Mouse (Mus musculus) right cerebral cortex, adult 18-20 months (tissue): ENCODE results near the gene Ets2.
"Not testable (repeated sequence)": the region's sequence is repeated elsewhere in the genome, so short reads cannot be mapped to it uniquely, and the experiment has no call there.

Experiments
- DNase-seq: peaks from one replicate; pipeline ENCODE4 v3.0.0; 2022; ENCODE audit warnings: mixed read lengths

The Ets2 gene

DNA sequence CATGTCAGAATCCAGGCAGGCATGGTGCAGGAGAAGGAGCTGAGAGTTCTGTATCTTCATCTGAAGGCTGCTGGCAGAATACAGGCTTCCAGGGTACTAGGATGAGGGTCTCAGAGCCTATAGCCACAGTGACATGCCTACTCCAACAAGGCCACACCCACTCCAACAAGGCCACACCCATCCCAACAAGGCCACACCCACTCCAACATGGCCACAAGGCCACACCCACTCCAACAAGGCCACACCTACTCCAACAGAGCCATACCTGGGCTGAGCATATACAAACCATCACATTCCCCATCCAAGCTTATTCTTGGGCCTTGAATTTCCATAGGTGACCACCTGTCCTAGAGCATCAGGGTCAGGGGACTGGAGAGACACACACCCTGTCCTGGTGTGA lies 34.2 kb downstream of the Ets2 start:
- DNase-seq = no peak

DNA sequence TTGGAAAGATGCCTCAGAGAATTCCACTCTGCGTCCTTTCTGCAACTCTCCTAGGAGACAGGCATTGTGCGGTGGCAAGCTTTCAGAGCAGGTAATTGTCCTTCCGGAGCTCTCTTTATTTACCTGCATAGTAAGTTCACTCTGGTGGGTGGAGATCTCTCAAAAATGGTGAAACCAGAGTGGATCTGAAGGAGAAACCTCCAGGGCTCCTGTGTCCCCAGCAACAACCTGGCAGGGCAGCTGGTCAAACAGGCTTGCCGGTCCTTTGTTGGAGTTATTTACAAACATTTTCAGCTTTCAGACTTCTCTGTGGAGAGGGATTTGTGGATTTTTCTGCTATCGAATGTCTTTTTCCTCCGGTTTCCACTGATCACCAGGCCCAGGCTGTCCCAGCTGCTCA lies 34.6 kb downstream of the Ets2 start:
- no peak for DNase-seq

DNA sequence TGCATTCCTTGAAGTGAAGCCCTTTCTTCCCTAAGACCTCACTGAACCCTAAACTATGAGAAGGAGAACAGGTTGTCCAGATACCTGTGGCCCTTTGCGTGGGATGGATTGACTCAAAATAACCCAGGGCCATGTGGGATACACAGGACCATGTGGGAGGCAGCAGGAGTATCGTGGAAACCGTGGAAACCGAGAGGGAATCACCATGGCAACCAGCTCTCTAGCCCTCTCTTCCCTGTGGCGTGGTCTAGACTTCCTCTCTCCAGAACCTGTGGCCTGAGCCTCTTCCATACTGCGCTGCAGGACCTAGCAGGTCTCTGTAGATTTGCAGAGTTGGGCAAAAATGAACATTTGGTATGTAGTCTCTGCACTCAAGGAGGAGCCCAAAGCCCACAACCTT lies 37.6 kb downstream of the Ets2 start:
- peak; percentile 68 for DNase-seq

DNA sequence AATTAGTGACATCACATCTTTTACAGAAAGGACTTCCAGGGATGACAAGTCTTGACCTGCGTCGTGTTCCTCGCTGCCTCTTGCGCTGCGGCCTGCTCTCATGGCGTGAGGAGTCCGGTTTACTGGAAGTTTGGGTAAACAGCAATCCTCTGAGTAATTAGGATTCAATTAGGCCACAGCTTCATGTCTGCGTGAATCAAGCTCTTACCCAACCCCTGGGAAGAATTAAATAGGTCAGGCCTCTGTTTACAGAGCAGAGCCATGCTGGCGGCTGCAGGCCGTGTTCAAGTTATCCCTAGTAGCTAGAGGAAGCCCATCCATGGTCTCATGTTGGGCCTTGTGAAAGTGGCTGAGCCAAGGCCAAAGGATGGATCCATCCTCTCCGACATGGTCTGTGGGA lies 39.5 kb downstream of the Ets2 start:
- DNase-seq = no peak

DNA sequence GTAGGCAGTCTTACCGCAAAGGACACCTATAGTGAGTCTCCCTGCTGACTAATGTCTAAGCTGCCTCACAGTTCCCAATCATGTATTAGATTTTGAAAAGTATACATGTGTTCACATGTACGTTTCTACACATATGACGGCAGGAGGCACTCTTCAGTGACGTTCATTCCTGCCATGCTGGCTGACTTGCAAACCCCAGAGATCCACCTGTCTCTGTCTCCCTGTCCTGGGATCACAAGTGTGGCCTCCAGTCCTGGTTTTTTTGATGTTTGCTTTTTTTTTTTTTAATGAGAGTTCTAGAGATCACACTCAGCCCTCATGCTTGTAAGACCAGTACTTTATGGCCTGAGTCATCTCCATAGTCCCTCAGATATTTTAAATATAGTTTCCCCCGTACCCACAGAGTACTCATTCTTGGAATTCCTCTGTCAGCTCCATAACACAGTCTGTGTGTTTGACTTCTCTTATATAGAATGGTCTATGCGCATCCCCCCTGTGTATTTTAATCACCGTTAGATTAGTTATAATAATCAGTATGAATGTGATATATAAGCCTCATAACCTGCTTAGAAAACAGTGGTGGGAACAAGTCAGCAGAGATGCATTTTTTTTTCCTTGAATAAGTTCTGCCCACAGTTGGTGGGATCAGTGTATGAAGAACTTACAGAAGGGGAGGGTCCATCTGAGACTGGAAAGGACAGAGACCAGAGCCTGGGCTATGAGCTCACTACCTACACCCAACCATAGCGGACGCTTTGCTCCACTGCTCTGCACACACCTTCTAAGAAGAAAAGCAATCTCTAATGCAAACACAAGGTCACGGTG lies 40.3 kb downstream of the Ets2 start:
- DNase-seq = no peak

DNA sequence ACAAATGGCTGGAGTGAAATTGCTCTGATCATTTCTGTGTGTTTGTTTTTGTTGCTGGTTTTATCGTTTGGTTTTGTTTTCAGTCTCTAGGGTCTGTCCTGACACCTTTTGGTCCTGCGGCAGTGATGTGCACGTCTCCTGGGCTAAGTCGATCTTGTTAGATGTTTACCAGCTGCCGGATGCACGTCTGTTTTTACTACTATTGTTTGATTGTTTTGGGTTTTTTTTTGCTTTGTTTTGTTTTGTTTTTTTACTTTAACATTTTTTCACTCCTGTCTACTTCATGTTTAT lies 40.8 kb downstream of the Ets2 start:
- no peak for DNase-seq

DNA sequence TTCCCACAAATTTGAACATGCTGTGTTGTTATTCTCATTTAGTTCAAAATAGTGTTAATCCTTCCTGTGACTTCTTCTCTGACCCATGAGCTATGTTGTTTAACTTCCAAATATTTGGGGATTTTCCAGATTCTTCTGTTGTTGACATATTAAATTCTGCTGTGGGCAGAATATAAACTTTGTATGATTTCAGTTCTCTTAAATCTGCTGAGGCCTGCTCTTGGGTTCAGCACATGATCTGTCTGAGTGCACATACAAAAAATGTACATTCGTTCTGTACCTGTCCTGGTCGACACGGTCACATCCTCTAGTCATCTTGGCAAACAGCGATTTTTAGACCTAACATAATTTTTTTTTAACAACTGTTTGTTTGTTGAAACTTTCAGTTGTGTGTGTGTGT lies 41.2 kb downstream of the Ets2 start:
- no peak for DNase-seq

DNA sequence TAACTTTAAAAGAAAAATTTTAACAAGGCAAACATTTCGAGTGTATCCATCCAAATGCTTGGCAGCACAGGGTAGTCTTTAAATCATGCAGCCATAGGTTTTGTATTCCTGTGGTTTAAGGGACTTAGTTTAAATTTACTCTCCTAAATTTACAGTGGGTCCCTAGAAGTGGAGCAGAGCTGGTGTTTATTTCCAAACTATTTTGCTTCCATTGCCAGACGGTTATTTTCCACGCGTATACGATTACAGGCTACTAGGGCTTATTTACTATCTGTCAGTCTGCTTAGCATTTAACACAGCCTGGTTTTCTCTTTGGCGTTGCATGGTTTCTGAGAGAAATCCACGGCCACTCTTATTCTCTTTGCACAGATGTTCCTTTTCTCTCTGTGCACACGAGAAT lies 42.9 kb downstream of the Ets2 start:
- DNase-seq = no peak

DNA sequence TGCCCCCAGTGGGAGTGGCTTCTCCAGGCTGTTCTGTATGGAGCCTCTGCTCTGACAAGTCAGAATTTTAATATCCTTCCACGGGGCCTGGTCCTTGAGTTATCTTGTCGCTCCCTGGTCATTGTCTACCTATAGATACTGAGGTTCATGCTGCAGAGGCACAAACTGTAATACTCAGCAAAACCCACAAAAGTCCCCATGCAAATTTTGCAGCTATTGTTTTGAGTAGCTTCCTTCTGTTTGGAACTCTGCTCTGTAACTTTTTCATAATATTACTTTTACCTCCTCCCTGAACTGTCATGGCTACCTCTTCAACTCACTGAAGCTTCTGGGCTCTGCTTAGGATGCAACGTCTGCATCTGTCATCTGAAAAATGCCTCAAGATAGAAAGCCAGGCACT lies 43.8 kb downstream of the Ets2 start:
- no peak for DNase-seq

DNA sequence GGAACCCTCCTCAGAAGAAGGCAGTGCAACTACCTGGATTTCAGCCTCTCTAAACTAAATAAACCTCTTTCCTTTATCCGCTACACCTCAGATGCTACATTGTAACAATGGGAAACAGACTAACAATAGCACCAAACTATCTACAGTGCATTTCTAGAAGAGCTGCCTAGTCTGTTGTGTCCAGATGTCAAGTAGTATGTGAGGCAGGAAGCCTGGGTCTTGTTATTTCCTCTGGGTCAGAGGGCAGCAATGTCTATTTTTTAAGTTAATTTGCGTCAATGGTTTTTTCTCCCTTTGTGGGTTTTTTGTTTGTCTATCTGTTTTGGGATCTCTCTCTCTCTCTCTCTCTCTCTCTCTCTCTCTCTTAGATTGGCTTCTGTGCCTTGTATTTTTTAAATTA lies 44.7 kb downstream of the Ets2 start:
- DNase-seq = no peak

DNA sequence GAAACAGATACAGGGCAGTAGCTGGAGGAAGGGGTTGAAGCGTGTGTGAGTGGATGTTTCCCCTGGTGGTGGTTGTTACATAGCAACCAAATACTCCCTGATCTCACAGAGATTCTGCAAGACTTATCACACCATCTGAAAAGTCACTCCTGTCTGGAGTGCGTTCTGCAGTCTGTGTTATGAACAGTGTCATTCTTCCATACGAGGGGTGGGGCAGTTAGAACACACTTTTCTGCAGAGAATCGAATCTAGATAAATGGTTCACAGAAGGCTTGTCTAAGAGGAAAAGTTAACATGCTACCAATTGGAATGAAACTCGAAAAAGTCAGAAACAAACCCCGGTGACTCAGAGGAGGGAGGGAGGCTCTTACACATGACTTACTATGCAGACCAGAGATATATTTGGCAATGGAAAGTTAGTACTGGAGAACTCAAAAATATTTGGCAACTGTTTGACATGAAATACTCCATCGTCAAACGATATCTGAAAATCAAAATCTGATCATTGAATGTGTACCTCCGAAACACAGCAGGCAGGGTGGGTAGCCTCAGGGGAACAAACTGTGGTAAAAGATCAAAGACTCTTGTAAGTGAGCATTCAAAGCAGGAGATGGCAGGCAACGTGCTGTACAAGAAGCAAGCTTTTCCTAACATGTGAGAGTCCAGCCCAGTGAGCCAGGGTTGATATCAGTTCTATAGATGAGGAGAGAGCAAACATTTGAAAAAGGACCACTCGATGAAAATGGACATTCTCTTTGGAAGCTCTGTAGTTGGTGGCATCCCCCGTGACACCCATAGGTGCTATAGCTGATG lies 47.6 kb downstream of the Ets2 start:
- DNase-seq = no peak

DNA sequence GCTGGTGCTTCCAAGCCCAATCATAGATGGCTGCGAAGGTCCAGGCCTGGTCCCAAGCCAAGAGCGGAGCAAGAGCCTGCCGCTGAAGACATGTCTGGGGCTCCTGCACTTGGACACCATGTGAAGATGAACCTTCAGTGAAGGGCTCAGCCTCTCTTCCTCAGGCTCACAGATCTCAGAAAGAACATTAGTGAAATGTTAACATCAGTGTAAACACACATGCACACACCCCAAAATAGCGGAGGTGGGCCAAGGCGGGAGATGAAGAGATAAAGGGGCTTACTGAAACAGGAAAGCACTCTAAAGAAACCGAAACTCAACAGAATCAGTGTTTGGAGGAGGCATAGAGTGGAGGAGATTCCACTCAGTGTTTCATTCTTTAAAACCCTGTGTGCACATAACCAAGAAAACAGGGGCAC lies 48.3 kb downstream of the Ets2 start:
- DNase-seq = no peak

DNA sequence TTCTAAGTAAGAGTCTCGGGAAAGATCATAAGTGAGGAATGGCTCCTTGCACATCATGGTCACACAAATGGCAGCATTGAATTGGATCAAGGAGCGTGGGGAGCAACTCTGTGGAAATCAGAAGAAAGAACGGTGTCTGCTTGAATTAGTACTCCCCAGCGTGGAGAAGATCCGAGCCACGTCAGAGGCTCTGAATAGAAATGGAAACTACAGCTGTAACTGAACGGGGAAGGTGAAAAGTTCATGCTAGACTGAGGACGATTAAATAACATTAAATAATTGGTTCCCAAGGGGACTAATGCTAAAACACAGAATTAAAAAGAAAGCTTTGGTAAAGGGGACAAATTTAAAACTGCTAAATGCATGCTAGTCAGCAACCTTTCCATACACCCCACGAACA lies 50.6 kb downstream of the Ets2 start:
- no peak for DNase-seq

DNA sequence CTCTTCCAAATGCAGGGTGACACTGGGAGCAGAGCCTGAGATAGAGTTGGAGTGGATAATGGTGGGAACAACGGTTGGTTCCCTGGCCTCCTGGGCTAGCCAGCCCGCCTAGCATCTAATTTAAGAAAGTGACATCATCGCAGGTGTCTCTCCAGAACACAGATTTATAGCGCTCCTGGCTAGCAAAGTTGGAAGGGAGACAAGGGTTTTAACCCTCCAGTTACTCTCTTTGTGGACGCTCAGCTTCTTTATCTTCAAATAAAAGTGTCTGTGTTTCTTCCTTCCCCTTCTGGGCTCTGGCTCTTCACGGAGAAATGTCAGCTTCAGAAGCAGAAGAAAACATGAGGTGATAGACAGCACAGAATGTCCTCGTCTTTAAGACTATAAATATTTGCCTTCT lies 51.4 kb downstream of the Ets2 start:
- DNase-seq = no peak

DNA sequence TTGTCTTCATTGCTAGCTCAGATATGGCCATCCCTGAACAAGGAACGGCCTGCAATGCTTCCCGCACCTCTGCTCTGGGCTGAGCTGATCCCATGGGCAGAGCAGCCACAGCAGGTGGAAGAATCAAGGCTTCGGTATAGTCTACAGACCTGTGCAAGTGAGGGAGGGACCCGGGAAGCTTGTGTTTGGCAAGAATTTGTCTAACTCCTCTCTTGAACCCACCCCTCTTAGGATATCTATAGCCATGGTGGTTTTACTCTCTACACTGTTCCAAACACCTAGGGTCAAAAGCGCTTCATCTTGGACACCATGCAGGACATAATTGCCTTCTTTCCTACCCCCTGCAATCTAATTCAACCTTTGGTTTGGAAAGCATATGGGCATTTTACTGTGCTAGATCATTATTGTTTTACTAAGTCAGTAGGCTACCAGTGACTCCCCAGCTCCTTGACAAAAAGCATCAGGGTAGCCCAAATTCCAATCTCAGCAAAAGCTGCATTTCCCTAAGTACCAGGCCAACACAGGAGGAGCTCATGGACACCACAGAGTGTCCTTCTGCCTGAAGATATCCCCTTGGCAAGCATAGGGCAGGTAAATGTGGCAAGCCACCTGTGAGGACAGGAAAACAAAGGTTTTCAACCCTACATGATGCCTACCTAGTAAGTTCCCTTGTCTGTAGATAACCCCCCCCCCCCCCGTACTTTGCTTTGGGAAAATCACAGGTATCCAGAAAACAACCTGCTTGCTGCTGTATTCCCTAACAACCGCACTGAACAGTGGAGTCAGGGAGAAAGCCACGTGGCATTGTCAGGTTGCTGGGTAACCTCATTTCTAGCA lies 57.5 kb downstream of the Ets2 start:
- no peak for DNase-seq

DNA sequence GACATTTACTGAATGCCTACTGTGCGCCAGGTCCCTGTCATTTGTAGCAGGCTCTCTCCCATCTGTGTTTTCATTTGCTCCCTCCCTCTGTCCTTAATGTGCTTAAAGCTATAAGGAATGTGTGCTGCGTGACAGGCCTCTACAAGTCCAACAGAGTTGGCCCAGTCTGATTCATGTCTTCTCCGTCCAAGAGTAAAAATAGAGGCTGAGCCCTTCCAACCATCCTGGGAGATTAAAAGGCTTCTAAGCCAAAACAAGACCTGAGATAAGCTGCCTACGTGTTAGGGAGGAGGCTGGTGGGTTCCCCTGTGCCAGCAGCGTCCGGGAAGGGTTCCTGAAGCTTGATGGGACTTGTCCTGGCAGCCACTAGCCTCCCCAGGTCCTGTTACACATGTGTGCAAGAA lies 58.1 kb downstream of the Ets2 start:
- no peak for DNase-seq

DNA sequence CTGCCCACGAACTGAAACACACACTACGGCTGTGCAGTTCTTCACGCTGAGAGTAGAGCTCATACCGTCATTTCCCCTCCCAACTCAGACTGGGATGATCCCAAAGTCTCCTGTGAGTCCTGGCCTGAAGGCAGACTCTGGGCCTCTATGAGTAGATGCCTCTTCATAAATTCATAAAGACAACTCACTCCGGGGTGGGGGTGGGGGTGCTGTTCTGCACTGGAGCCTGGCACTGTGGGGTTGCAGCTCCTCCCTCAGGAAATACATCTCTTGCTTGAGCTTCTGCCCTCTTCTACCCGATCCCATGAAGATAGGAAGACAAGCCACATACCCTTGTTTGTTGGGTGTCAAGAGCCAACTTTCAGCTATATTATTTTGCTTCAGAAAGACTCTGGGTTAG lies 59.9 kb downstream of the Ets2 start:
- DNase-seq = no peak

DNA sequence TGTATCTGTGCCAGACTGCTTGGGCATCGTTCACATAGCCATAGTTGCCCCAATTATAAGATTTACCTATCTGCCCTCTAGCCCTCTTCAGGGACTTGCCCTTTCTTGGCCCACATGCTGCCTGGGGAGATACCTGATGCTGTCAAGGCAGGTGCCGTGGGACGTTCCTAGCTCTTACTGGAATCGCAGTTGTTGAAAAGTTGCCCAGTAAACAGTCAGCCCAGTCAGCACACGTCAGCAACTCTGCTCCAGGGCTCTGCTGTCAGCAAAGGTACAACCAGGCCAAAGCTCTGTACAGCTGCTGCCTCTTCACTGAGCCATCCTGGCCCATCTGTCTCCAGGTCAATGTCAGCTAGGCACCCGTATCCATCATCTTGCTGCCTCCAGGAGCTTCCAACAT lies 61.3 kb downstream of the Ets2 start:
- DNase-seq = no peak

DNA sequence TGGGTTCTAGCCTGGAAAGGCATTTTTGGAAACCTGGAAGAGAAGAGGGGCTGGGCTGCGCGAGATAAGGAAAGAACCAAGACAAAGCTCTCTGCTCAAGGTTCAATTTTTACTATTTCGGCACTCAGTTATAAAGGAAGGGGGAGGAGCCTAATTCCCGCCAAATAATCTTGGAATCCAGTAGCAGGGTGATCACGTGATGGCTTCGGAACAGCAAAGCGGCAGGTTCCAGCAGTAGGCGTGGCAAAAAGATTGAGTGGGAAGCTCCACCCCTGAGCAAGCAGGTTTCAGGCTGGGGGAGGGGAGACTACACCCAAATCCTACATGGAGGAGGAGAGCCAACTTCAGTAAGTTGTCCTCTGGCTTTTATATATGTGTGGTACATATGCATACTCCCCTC lies 62.2 kb downstream of the Ets2 start:
- DNase-seq = not testable (repeated sequence)

DNA sequence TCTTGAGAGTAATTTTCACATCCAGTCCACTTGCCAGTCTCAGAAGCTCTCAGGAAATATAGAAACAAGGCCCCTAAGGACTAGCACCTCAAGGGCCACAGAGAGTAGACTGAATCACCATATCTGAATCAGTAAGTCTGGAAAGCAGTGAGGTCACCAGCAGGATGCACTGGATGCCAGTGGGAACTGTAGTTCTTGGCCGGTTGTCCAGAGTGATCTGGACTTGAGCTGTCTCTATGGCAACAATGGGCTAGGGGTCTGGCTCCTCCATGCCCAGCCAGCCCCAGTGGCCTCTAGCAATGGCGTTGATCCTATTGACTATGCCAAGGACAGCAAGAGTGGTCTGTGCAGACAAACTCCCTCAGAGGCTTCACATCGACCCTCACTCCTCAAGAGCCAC lies 64.3 kb downstream of the Ets2 start:
- DNase-seq = no peak

DNA sequence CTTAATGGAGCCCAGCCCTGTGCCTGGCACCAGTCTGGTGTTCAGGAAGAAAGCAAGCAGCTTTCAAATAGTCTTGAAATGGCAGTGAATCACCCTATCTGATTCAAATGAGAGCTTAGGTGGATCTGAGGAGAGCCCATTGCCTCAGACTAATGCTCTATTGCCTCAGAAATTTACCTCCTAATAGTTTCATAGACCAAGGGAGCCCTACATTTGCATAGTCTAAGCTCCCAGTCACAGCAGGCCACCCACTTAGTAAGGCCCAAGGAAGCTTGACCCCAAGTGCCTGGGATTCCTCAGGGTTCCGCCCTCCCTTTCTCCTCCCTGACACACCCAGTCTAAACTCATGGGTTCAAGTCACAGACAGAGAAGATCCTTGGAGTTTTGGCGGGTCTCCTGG lies 65.4 kb downstream of the Ets2 start:
- no peak for DNase-seq

DNA sequence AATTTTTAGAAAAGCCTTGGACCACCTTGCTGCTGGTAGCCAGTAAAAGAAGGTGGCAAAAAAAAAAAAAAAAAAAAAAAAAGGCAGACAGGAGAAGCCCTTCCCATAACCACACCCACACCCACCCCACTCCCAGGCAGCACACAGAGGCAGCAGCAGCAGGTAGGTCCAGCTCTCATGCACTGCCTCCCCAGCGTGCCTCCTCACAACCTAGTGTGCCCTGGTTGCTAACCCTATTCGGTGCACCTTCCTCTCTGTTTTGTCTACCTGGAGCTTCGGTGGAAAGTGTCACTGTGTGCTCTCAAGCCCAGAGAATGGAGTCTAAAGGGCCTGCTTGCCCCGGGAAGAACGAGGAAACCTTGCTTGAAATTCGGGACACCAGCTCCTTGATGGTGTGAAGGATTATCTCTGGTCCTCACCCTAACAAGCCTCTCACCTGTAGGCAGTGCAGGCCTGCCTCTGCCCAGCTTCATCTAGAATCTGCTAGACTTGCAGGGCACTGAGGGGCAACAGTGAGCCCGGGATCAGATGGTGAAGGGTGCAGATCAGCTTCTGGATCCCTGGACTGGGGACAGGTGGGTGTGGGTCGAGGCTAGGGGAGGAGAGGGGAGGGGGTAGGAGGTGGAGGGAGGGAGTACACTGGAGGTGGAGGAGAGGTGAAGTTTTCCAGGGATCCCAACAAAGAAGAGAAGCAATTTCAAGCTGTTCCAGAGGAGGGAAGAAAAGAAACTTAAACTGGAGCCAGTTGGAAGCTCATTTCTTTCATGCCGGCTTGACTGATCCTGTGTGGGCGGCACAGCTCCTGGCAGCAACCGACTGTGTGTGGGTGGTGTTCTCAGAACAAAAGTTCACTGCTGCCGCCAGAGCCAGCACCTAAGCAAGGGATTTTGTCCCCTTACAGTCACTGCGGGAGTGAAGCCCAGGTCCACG lies 67.5 kb downstream of the Ets2 start:
- DNase-seq = peak; percentile 92

DNA sequence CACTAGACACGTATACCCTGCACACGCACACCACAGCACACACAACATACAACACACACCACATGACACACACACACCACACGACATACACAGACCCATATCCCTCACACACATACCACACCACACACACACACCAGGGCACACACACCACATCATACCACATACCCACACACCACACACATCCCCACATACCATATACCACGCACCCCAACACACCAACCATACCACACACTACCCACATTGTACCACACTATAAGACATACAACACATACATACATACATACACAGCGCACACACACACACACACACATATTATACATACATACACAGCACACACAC lies 68.1 kb downstream of the Ets2 start:
- DNase-seq = no peak
